Mouse (Mus musculus): ENCODE data around the gene Ap1g2. TPM values are rescaled to one million over a fixed set of nuclear protein-coding genes. Genes with fewer than 3 reads are reported as not detected.

Ap1g2 gene
- polyA plus RNA-seq, 1 experiment from 2014 or later = 10.1 TPM

DNA sequence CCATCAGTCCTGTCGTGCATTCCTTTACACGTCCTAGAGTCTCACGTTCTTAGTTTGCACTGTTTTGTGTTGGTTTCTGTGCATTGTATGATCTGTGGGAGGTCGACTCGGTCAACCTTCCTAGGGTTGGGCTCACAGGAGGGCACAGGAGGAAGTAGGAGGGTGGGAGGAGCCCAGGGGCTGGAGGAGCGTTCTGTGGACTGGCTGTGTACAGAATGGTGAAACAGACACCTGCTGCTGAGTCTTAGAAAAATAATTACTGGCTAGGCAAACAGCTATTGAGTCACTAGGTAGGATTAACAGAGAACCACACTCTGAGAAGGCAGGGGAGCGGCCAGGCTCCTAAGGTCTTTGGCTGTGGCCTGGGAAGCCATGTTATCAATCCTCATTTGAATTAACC is 32.9 kb upstream of the Ap1g2 start:
- H3K4me1 ChIP-seq (ENCODE audit: control insufficient read depth, insufficient read depth, low read length) = no peaks in the 10 kb centered on the region
- H3K9ac ChIP-seq (ENCODE audit: low read length) = no peak overlapping the region
- no peak overlapping the region for H3K27ac ChIP-seq (ENCODE audit: low read depth, low read length)
- ATAC-seq (ENCODE audit: low FRiP score) (no peak), DNase-seq (ENCODE audit: low spot score, missing footprints) (no peak)
- H3K9me3 ChIP-seq (ENCODE audit: control insufficient read depth, low read length) = no peaks in the 10 kb centered on the region
- no peaks in the 10 kb centered on the region for H3K27me3 ChIP-seq (ENCODE audit: control insufficient read depth, insufficient read depth, low read length)
- H3K4me2 ChIP-seq = no peak overlapping the region
- 50% methylated on average over 7 of the region's 7 CpGs for WGBS
- no peak overlapping the region for H3K4me3 ChIP-seq (ENCODE audit: low read depth, low read length)
- H3K36me3 ChIP-seq (ENCODE audit: control insufficient read depth, insufficient read depth, low read length) = no peaks in the 10 kb centered on the region

DNA sequence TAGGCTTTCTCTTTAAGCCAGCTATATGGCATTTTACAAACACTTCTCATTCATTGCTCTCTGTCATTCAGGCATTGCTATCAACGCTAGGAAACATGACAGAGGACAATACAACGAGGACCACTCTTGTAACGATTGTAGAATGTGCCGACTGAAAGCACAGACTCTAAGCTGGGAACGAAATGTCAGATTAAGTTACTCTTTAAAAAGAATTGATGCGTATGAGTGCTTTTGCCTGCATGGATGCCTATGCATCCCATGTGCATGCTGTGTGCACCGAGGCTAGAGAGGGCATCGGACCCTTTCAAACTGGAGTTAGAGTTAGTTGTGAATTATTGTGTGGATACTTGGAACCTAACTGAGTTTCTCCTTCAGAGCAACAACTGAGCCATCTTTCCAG is 29.3 kb upstream of the Ap1g2 start:
- Histone ChIP-seq H3K36me3 (ENCODE audit: control insufficient read depth, insufficient read depth, low read length) (no peaks in the 10 kb centered on the region), H3K4me2 (no peak overlapping the region), H3K4me3 (ENCODE audit: low read depth, low read length) (no peak overlapping the region), H3K9ac (ENCODE audit: low read length) (no peak overlapping the region), H3K27me3 (ENCODE audit: control insufficient read depth, insufficient read depth, low read length) (no peaks in the 10 kb centered on the region), H3K27ac (ENCODE audit: low read depth, low read length) (no peak overlapping the region), H3K9me3 (ENCODE audit: control insufficient read depth, low read length) (no peaks in the 10 kb centered on the region), H3K4me1 (ENCODE audit: control insufficient read depth, insufficient read depth, low read length) (no peaks in the 10 kb centered on the region)
- WGBS = 72% methylated on average over 8 of the region's 8 CpGs
- DNase-seq (ENCODE audit: low spot score, missing footprints) = no peak
- ATAC-seq (ENCODE audit: low FRiP score) = no peak

- Histone ChIP-seq H3K9ac (ENCODE audit: low read length) (no peak overlapping the region), H3K4me2 (no peak overlapping the region), H3K4me1 (ENCODE audit: control insufficient read depth, insufficient read depth, low read length) (no peaks in the 10 kb centered on the region; the same call in 1 of the 2 replicates), H3K36me3 (ENCODE audit: control insufficient read depth, insufficient read depth, low read length) (no peaks in the 10 kb centered on the region), H3K4me3 (ENCODE audit: low read depth, low read length) (no peak overlapping the region), H3K27ac (ENCODE audit: low read depth, low read length) (no peak overlapping the region), H3K9me3 (ENCODE audit: control insufficient read depth, low read length) (no peaks in the 10 kb centered on the region), H3K27me3 (ENCODE audit: control insufficient read depth, insufficient read depth, low read length) (no peaks in the 10 kb centered on the region)
- ATAC-seq (ENCODE audit: low FRiP score) = no peak
- no peak for DNase-seq (ENCODE audit: low spot score, missing footprints)
- 78% methylated on average over 7 of the region's 7 CpGs for WGBS
Observed at GRCm38 (mm10) chr14:55126521-55126920, 20.1 kb upstream of the Ap1g2 start.

GRCm38 (mm10) chr14:55125711-55126110 is 19.3 kb upstream of the Ap1g2 start:
- no peaks in the 10 kb centered on the region; the same call in 1 of the 2 replicates for H3K4me1 ChIP-seq (ENCODE audit: control insufficient read depth, insufficient read depth, low read length)
- H3K4me3 ChIP-seq (ENCODE audit: low read depth, low read length) = no peak overlapping the region
- no peaks in the 10 kb centered on the region for H3K36me3 ChIP-seq (ENCODE audit: control insufficient read depth, insufficient read depth, low read length)
- ATAC-seq (ENCODE audit: low FRiP score) (no peak), DNase-seq (ENCODE audit: low spot score, missing footprints) (no peak)
- H3K9ac ChIP-seq (ENCODE audit: low read length) = no peak overlapping the region
- H3K27ac ChIP-seq (ENCODE audit: low read depth, low read length) = no peak overlapping the region
- H3K27me3 ChIP-seq (ENCODE audit: control insufficient read depth, insufficient read depth, low read length) = no peaks in the 10 kb centered on the region
- H3K9me3 ChIP-seq (ENCODE audit: control insufficient read depth, low read length) = no peaks in the 10 kb centered on the region
- H3K4me2 ChIP-seq = no peak overlapping the region
- WGBS = 86% methylated on average over 5 of the region's 5 CpGs

DNA sequence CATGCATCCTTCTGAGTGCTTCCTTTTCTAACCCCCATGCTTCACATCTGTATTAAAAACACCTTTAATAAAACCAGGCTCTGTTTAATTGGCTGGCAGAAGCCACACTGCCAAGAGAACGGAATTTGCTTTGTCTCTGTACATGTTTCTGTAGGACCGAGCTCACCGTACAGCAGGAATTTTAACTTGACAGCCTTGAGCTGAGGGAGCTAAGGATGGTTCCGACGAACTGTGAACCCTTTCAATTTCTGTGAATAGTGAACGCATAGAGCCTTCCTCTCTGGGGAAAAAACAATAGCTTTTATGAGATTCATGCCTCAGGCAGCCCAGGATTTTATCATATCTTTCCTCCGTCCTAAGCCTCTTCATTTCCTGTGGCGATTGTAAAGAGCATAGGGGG is 16.0 kb upstream of the Ap1g2 start:
- H3K36me3 ChIP-seq (ENCODE audit: control insufficient read depth, insufficient read depth, low read length) = no peaks in the 10 kb centered on the region
- no peak overlapping the region for H3K27ac ChIP-seq (ENCODE audit: low read depth, low read length)
- DNase-seq (ENCODE audit: low spot score, missing footprints) = no peak
- 0 out of 2 replicates have a peak overlapping the region, but pooled peaks have one; percentile 9 for H3K9ac ChIP-seq (ENCODE audit: low read length)
- no peak for ATAC-seq (ENCODE audit: low FRiP score)
- H3K4me1 ChIP-seq (ENCODE audit: control insufficient read depth, insufficient read depth, low read length) = no peaks in the 10 kb centered on the region; the same call in 1 of the 2 replicates
- H3K4me3 ChIP-seq (ENCODE audit: low read depth, low read length) = no peak overlapping the region
- no peaks in the 10 kb centered on the region for H3K9me3 ChIP-seq (ENCODE audit: control insufficient read depth, low read length)
- H3K27me3 ChIP-seq (ENCODE audit: control insufficient read depth, insufficient read depth, low read length) = peaks cover 2% of the 10 kb centered on the region; the same call in 1 of the 2 replicates
- WGBS = 59% methylated on average over 8 of the region's 8 CpGs
- H3K4me2 ChIP-seq = no peak overlapping the region

GRCm38 (mm10) chr14:55121947-55122346 is 15.6 kb upstream of the Ap1g2 start:
- Histone ChIP-seq H3K4me2 (no peak overlapping the region), H3K4me3 (ENCODE audit: low read depth, low read length) (no peak overlapping the region), H3K9ac (ENCODE audit: low read length) (0 out of 2 replicates have a peak overlapping the region, but pooled peaks have one; percentile 9), H3K27me3 (ENCODE audit: control insufficient read depth, insufficient read depth, low read length) (peaks cover 6% of the 10 kb centered on the region; the same call in 1 of the 2 replicates), H3K27ac (ENCODE audit: low read depth, low read length) (no peak overlapping the region), H3K36me3 (ENCODE audit: control insufficient read depth, insufficient read depth, low read length) (no peaks in the 10 kb centered on the region), H3K9me3 (ENCODE audit: control insufficient read depth, low read length) (no peaks in the 10 kb centered on the region), H3K4me1 (ENCODE audit: control insufficient read depth, insufficient read depth, low read length) (no peaks in the 10 kb centered on the region; the same call in 1 of the 2 replicates)
- ATAC-seq (ENCODE audit: low FRiP score) = peak; percentile 84
- 9% methylated on average over 5 of the region's 5 CpGs for WGBS
- peak; percentile 95 for DNase-seq (ENCODE audit: low spot score, missing footprints)

- no peak for DNase-seq (ENCODE audit: low spot score, missing footprints)
- peaks cover 20% of the 10 kb centered on the region for H3K27me3 ChIP-seq (ENCODE audit: control insufficient read depth, insufficient read depth, low read length)
- H3K4me1 ChIP-seq (ENCODE audit: control insufficient read depth, insufficient read depth, low read length) = peaks cover 9% of the 10 kb centered on the region
- no peak overlapping the region for H3K4me2 ChIP-seq
- no peak overlapping the region for H3K9ac ChIP-seq (ENCODE audit: low read length)
- ATAC-seq (ENCODE audit: low FRiP score) = no peak
- H3K36me3 ChIP-seq (ENCODE audit: control insufficient read depth, insufficient read depth, low read length) = no peaks in the 10 kb centered on the region
- 67% methylated on average over 4 of the region's 4 CpGs for WGBS
- H3K4me3 ChIP-seq (ENCODE audit: low read depth, low read length) = no peak overlapping the region
- no peak overlapping the region for H3K27ac ChIP-seq (ENCODE audit: low read depth, low read length)
- no peaks in the 10 kb centered on the region for H3K9me3 ChIP-seq (ENCODE audit: control insufficient read depth, low read length)
Observed at GRCm38 (mm10) chr14:55119421-55120134, 13.2 kb upstream of the Ap1g2 start.

DNA sequence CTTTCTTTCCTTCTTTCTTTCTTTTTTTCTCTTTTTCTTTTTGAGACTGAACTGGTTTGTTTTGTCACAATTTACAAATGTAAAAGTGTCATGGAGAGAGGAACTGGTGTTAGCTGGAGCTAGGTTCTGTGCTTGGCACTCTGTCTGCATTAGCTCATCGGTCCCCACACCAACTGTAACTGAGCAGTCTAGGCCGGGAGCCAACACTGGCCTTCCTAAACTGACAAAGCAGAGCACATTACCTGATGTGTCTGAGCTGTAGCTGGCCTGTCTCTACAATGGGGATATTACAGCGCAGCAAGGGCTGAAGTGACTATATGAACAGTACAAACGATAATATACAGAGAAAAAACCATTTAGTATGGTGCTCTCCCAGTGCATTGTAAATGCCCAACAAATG is 12.5 kb upstream of the Ap1g2 start:
- no peak overlapping the region for H3K4me2 ChIP-seq
- no peaks in the 10 kb centered on the region for H3K36me3 ChIP-seq (ENCODE audit: control insufficient read depth, insufficient read depth, low read length)
- no peak overlapping the region for H3K4me3 ChIP-seq (ENCODE audit: low read depth, low read length)
- no peak for DNase-seq (ENCODE audit: low spot score, missing footprints)
- no peaks in the 10 kb centered on the region for H3K9me3 ChIP-seq (ENCODE audit: control insufficient read depth, low read length)
- H3K27ac ChIP-seq (ENCODE audit: low read depth, low read length) = no peak overlapping the region
- no peak for ATAC-seq (ENCODE audit: low FRiP score)
- WGBS = 82% methylated on average over 4 of the region's 4 CpGs
- no peak overlapping the region for H3K9ac ChIP-seq (ENCODE audit: low read length)
- H3K27me3 ChIP-seq (ENCODE audit: control insufficient read depth, insufficient read depth, low read length) = peaks cover 27% of the 10 kb centered on the region
- peaks cover 12% of the 10 kb centered on the region for H3K4me1 ChIP-seq (ENCODE audit: control insufficient read depth, insufficient read depth, low read length)

GRCm38 (mm10) chr14:55116425-55117200 is 10.2 kb upstream of the Ap1g2 start, which contains the start of gene Jph4:
Jph4 (minus strand) TSS chr14:55116935.
- H3K9ac ChIP-seq (ENCODE audit: low read length) = peak within 1 kb of the TSS; percentile 69
- no peak within 1 kb of the TSS for H3K27ac ChIP-seq (ENCODE audit: low read depth, low read length)
- H3K9me3 ChIP-seq (ENCODE audit: control insufficient read depth, low read length) = no peaks in the 10 kb centered on the region
- 5% methylated on average over 21 of the region's 21 CpGs for WGBS
- peak within 1 kb of the TSS; percentile 100 for H3K4me2 ChIP-seq
- H3K4me3 ChIP-seq (ENCODE audit: low read depth, low read length) = peak within 1 kb of the TSS; percentile 60
- H3K27me3 ChIP-seq (ENCODE audit: control insufficient read depth, insufficient read depth, low read length) = peaks cover 34% of the 10 kb centered on the region
- DNase-seq (ENCODE audit: low spot score, missing footprints) = peak; percentile 93
- peak; percentile 14; the same call in 1 of the 2 replicates for ATAC-seq (ENCODE audit: low FRiP score)
- no peaks in the 10 kb centered on the region for H3K36me3 ChIP-seq (ENCODE audit: control insufficient read depth, insufficient read depth, low read length)
- H3K4me1 ChIP-seq (ENCODE audit: control insufficient read depth, insufficient read depth, low read length) = peaks cover 13% of the 10 kb centered on the region
